Mouse (Mus musculus) MEL (cell line): Measurements from ENCODE around the gene Nrcam.

Experiments
- CTCF ChIP-seq, 3 experiments: IDR thresholded peaks in 2 of 3; conservative IDR thresholded peaks in 1 of 3; 2 replicates each; pipeline ENCODE4 v1.5.1; 2011 to 2012; ENCODE audit warnings: low read length in 3 of 3, low read depth in 2 of 3, mild to moderate bottlenecking in 2 of 3, improper control_type of control experiment in 1 of 3, inconsistent platforms in 1 of 3, mixed read lengths in 1 of 3, moderate library complexity in 1 of 3; ENCODE audit not compliant: control insufficient read depth in 1 of 3, insufficient read depth in 1 of 3, poor library complexity in 1 of 3, severe bottlenecking in 1 of 3
- E2F4 ChIP-seq: IDR thresholded peaks from 2 replicates; pipeline ENCODE4 v1.6.1; 2011; ENCODE audit warnings: low read depth, low read length, improper control_type of control experiment, borderline replicate concordance
- GABPA ChIP-seq: IDR thresholded peaks from 2 replicates; pipeline ENCODE4 v1.6.1; 2012; ENCODE audit warnings: low read depth, mild to moderate bottlenecking, inconsistent platforms, low read length, improper control_type of control experiment, moderate library complexity
- MAFK ChIP-seq: IDR thresholded peaks from 2 replicates; pipeline ENCODE4 v1.6.1; 2011; ENCODE audit warnings: low read depth, mild to moderate bottlenecking, low read length, improper control_type of control experiment, borderline replicate concordance
- POLR2A ChIP-seq, 2 experiments: IDR thresholded peaks; 2 replicates each; pipeline ENCODE4 v1.6.1; 2011 to 2012; ENCODE audit warnings: low read length in 2 of 2, mild to moderate bottlenecking in 2 of 2, control low read depth in 1 of 2, improper control_type of control experiment in 1 of 2, low read depth in 1 of 2, moderate library complexity in 1 of 2; ENCODE audit not compliant: control insufficient read depth in 1 of 2, insufficient read depth in 1 of 2, poor library complexity in 1 of 2
- RCOR1 ChIP-seq: IDR thresholded peaks from 2 replicates; pipeline ENCODE4 v1.6.1; 2012; ENCODE audit warnings: low read depth, mild to moderate bottlenecking, inconsistent platforms, low read length, improper control_type of control experiment
- SIN3A ChIP-seq: IDR thresholded peaks from 2 replicates; pipeline ENCODE4 v1.6.1; 2012; ENCODE audit warnings: low read length, improper control_type of control experiment, inconsistent platforms
- TAL1 ChIP-seq: IDR thresholded peaks from 2 replicates; pipeline ENCODE4 v1.6.1; 2012; ENCODE audit warnings: mild to moderate bottlenecking, inconsistent platforms, low read length, moderate library complexity, mixed read lengths

DNA sequence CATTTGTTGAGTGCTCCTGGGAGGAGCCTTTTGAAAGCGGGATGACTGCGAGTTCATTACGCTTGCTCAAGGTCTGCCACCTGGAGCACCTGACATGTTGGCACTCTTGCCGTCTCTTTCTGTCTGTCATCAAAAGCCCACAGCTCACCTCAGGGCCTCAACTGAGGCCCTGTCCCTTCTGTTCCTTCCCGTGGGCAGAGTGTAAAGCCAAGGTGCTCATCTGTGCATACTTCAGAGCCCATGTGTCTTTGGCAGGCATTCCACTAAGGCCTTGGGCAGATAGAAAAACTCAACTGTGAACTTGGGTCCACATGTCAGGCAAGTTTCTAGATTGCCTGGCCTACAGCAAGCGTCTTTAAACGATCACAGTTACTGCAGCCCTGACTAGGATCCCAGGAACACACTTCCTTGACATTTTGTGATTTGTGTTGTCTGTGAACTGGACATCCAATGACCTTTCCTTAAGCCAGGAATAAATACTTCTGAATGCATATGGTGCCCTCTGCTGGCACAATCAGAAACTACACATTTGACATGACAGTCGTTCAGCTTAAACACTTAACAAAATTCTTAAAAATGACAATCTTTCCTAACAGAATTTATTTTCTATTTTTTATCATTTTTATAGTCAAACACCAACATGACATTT is 219.2 kb downstream of the Nrcam start:
- peak in 2 of 3 experiments; percentile 3 to 25; a peak in 1 of 6 replicates for TF ChIP-seq CTCF (IDR thresholded peaks at IDR 0.05 in 2 of 3, conservative IDR thresholded peaks at IDR 0.05 in 1 of 3; ENCODE audit: control insufficient read depth in 1 of 3, insufficient read depth in 1 of 3, low read depth in 2 of 3, low read length in 3 of 3, poor library complexity in 1 of 3, severe bottlenecking in 1 of 3)
- TF ChIP-seq E2F4, result no peak
- no peak for TF ChIP-seq TAL1
- no peak for TF ChIP-seq GABPA
- no peak for TF ChIP-seq POLR2A (IDR thresholded peaks at IDR 0.05; ENCODE audit: control insufficient read depth in 1 of 2, insufficient read depth in 1 of 2, low read depth in 1 of 2, low read length in 2 of 2, poor library complexity in 1 of 2)
- no peak for TF ChIP-seq MAFK
- TF ChIP-seq RCOR1, result no peak
- TF ChIP-seq SIN3A, result no peak
